Comparison of ENCODE assay signal across 8 mouse cellular contexts in genomic region chr1:75179334-75180104, GRCm38 (mm10). TPM values are rescaled to one million over a fixed set of nuclear protein-coding genes. Genes with fewer than 3 reads are reported as not detected.
DNase-seq lines count a peak whose midpoint lies in the region; ATAC-seq and TF ChIP-seq lines count a peak whose summit lies in the region.

No protein-coding gene starts in this region.

- no peaks in the 10 kb centered on the region for H3K27me3 ChIP-seq in embryonic facial prominence, embryonic 10.5 days (replicated peaks; ENCODE audit: low read depth, poor library complexity, severe bottlenecking)
- H3K27me3 ChIP-seq in kidney, adult 2 months (replicated peaks; ENCODE audit: control insufficient read depth, insufficient read depth, low read length), result no peaks in the 10 kb centered on the region
- no peaks in the 10 kb centered on the region for H3K27me3 ChIP-seq in liver, adult 2 months (ENCODE audit: control insufficient read depth, insufficient read depth, low read length)
- H3K27me3 ChIP-seq in neural tube, embryonic 13.5 days, result no peaks in the 10 kb centered on the region

- TF ChIP-seq CTCF in kidney, adult 2 months (conservative IDR thresholded peaks at IDR 0.05; ENCODE audit: insufficient read depth, insufficient read length, low read depth, low read length), result no peak
- TF ChIP-seq CTCF in liver, adult 2 months (IDR thresholded peaks at IDR 0.05; ENCODE audit: low read depth, low read length), result no peak

- TF ChIP-seq POLR2A in kidney, adult 2 months (IDR thresholded peaks at IDR 0.05; ENCODE audit: low read depth, low read length), result no peak
- no peak for TF ChIP-seq POLR2A in liver, adult 2 months (IDR thresholded peaks at IDR 0.05; ENCODE audit: extremely low read depth, insufficient read depth, low read length)

- peak overlapping the region; percentile 81 for H3K4me3 ChIP-seq in embryonic facial prominence, embryonic 10.5 days
- H3K4me3 ChIP-seq in kidney, adult 2 months (ENCODE audit: insufficient read depth, low read depth, low read length), result peak overlapping the region; percentile 88
- H3K4me3 ChIP-seq in liver, adult 2 months (ENCODE audit: insufficient read depth, low read depth, low read length), result peak overlapping the region; percentile 95
- H3K4me3 ChIP-seq in neural tube, embryonic 13.5 days, result peak overlapping the region; percentile 58

- no peaks in the 10 kb centered on the region for H3K9me3 ChIP-seq in embryonic facial prominence, embryonic 10.5 days
- no peaks in the 10 kb centered on the region for H3K9me3 ChIP-seq in neural tube, embryonic 13.5 days

- 12% methylated on average over 23 of the region's 23 CpGs for WGBS in embryonic facial prominence, embryonic 10.5 days
- 6% methylated on average over 23 of the region's 23 CpGs for WGBS in kidney, adult 2 months
- 3% methylated on average over 23 of the region's 23 CpGs for WGBS in liver, adult 2 months
- whole genome bisulfite sequencing in neural tube, embryonic 13.5 days, result 8% methylated on average over 23 of the region's 23 CpGs

- no peaks in the 10 kb centered on the region for H3K79me2 ChIP-seq in liver, adult 2 months (ENCODE audit: control insufficient read depth, insufficient read depth, low read length)

- peak overlapping the region; percentile 89 for H3K9ac ChIP-seq in liver, adult 2 months (ENCODE audit: low read depth, low read length)
- peak overlapping the region; percentile 77 for H3K9ac ChIP-seq in neural tube, embryonic 13.5 days

- peak; percentile 47 for ATAC-seq in neural tube, embryonic 13.5 days (ENCODE audit: low read depth)

- H3K27ac ChIP-seq in embryonic facial prominence, embryonic 10.5 days (replicated peaks), result peak overlapping the region; percentile 85
- H3K27ac ChIP-seq in kidney, adult 2 months (ENCODE audit: insufficient read depth, low read depth, low read length), result no peak overlapping the region; the same call in 1 of the 2 replicates
- peak overlapping the region; percentile 76 for H3K27ac ChIP-seq in liver, adult 2 months (replicated peaks; ENCODE audit: insufficient read depth, low read depth, low read length)
- H3K27ac ChIP-seq in neural tube, embryonic 13.5 days (replicated peaks), result peak overlapping the region; percentile 76

- peak; percentile 22 for DNase-seq in embryo, embryonic 10.5 days (ENCODE audit: low spot score)
- DNase-seq in embryo, embryonic 10 days (ENCODE audit: low spot score), result no peak
- DNase-seq in adipocyte (ENCODE audit: low spot score), result peak; percentile 44
- no peak for DNase-seq in embryonic facial prominence, embryonic 10.5 days (ENCODE audit: low spot score)
- DNase-seq in heart, adult 8-10 months (ENCODE audit: low spot score), result peak; percentile 27
- peak; percentile 75 for DNase-seq in kidney, adult 2 months
- peak; percentile 78 for DNase-seq in liver, adult 2 months (ENCODE audit: extremely low read depth, low read depth, low spot score)

- peaks cover 64% of the 10 kb centered on the region for H3K36me3 ChIP-seq in embryonic facial prominence, embryonic 10.5 days (replicated peaks)
- peaks cover 3% of the 10 kb centered on the region for H3K36me3 ChIP-seq in kidney, adult 2 months (ENCODE audit: control insufficient read depth, insufficient read depth, low read length)
- peaks cover 28% of the 10 kb centered on the region for H3K36me3 ChIP-seq in liver, adult 2 months (ENCODE audit: control insufficient read depth, insufficient read depth, low read length)
- H3K36me3 ChIP-seq in neural tube, embryonic 13.5 days, result peaks cover 69% of the 10 kb centered on the region

- peak overlapping the region; percentile 100 for H3K4me2 ChIP-seq in neural tube, embryonic 13.5 days

- peaks cover 27% of the 10 kb centered on the region for H3K4me1 ChIP-seq in embryonic facial prominence, embryonic 10.5 days
- H3K4me1 ChIP-seq in kidney, adult 2 months (ENCODE audit: control insufficient read depth, insufficient read depth, low read length), result no peaks in the 10 kb centered on the region
- H3K4me1 ChIP-seq in liver, adult 2 months (ENCODE audit: control insufficient read depth, insufficient read depth, low read length), result peaks cover 5% of the 10 kb centered on the region; the same call in 1 of the 2 replicates
- peaks cover 30% of the 10 kb centered on the region for H3K4me1 ChIP-seq in neural tube, embryonic 13.5 days (replicated peaks)

RNA-seq across cellular contexts. Expression of gene Abcb6, which starts 0.7 kb away (rescaled TPM):
- polyA plus RNA-seq in embryonic facial prominence, embryonic 10.5 days (2016; fragmentation: Nextera tagmentation; extraction: Ambion mirVana), result 32.3 and 34.8 TPM in 2 replicates
- total RNA-seq in heart, adult 8-10 months (2022), result 10 to 100 TPM; 24.7 to 34.9 (median 28.8) TPM
- polyA plus RNA-seq in kidney, adult 2 months (2012; rRNA removed), result 41.3 and 47.0 TPM in 2 replicates
- total RNA-seq in liver, adult 2 months (2014; rRNA removed), result 56.1 and 66.6 TPM in 2 replicates
- polyA plus RNA-seq in liver, adult 2 months (2012; rRNA removed), result 88.7 and 106 TPM in 2 replicates
- 40.3 and 47.8 TPM in 2 replicates for polyA plus RNA-seq in neural tube, embryonic 13.5 days (2015; fragmentation: Nextera tagmentation; extraction: Ambion mirVana)

RNA-seq across cellular contexts. Expression of gene Zfand2b, which starts 11.1 kb away (rescaled TPM):
- 32.6 and 33.6 TPM in 2 replicates for polyA plus RNA-seq in embryonic facial prominence, embryonic 10.5 days (2016; fragmentation: Nextera tagmentation; extraction: Ambion mirVana)
- total RNA-seq in heart, adult 8-10 months (2022), result 10 to 100 TPM; 14.6 to 16.9 (median 15.7) TPM
- polyA plus RNA-seq in kidney, adult 2 months (2012; rRNA removed), result 61.6 and 73.7 TPM in 2 replicates
- total RNA-seq in liver, adult 2 months (2014; rRNA removed), result 30.5 and 32.4 TPM in 2 replicates
- polyA plus RNA-seq in liver, adult 2 months (2012; rRNA removed), result 79.7 and 81.4 TPM in 2 replicates
- polyA plus RNA-seq in neural tube, embryonic 13.5 days (2015; fragmentation: Nextera tagmentation; extraction: Ambion mirVana), result 38.8 and 45.9 TPM in 2 replicates

RNA-seq across cellular contexts. Expression of gene Ankzf1, which starts 12.4 kb away (rescaled TPM):
- polyA plus RNA-seq in embryonic facial prominence, embryonic 10.5 days (2016; fragmentation: Nextera tagmentation; extraction: Ambion mirVana), result 22.9 and 27.2 TPM in 2 replicates
- 10 to 100 TPM in 2 of 4 experiments, 1 to 10 TPM in 2; 7.7 to 13.9 (median 10.2) TPM for total RNA-seq in heart, adult 8-10 months (2022)
- 14.5 and 17.0 TPM in 2 replicates for polyA plus RNA-seq in kidney, adult 2 months (2012; rRNA removed)
- 17.7 and 19.5 TPM in 2 replicates for total RNA-seq in liver, adult 2 months (2014; rRNA removed)
- polyA plus RNA-seq in liver, adult 2 months (2012; rRNA removed), result 12.5 and 16.6 TPM in 2 replicates
- polyA plus RNA-seq in neural tube, embryonic 13.5 days (2015; fragmentation: Nextera tagmentation; extraction: Ambion mirVana), result 22.2 and 24.4 TPM in 2 replicates

RNA-seq across cellular contexts. Expression of gene Atg9a, which starts 12.5 kb away (rescaled TPM):
- polyA plus RNA-seq in embryonic facial prominence, embryonic 10.5 days (2016; fragmentation: Nextera tagmentation; extraction: Ambion mirVana), result 20.7 and 21.8 TPM in 2 replicates
- total RNA-seq in heart, adult 8-10 months (2022), result 10 to 100 TPM; 67.6 to 77.9 (median 71.6) TPM
- 67.5 and 86.5 TPM in 2 replicates for polyA plus RNA-seq in kidney, adult 2 months (2012; rRNA removed)
- total RNA-seq in liver, adult 2 months (2014; rRNA removed), result 23.5 and 35.8 TPM in 2 replicates
- 75.0 and 75.4 TPM in 2 replicates for polyA plus RNA-seq in liver, adult 2 months (2012; rRNA removed)
- polyA plus RNA-seq in neural tube, embryonic 13.5 days (2015; fragmentation: Nextera tagmentation; extraction: Ambion mirVana), result 49.4 and 50.8 TPM in 2 replicates

RNA-seq across cellular contexts. Expression of gene Glb1l, which starts 31.1 kb away (rescaled TPM):
- 13.3 and 14.5 TPM in 2 replicates for polyA plus RNA-seq in embryonic facial prominence, embryonic 10.5 days (2016; fragmentation: Nextera tagmentation; extraction: Ambion mirVana)
- total RNA-seq in heart, adult 8-10 months (2022), result 1 to 10 TPM; 1.1 to 4.1 (median 2.3) TPM
- 118 and 146 TPM in 2 replicates for polyA plus RNA-seq in kidney, adult 2 months (2012; rRNA removed)
- 3.7 and 4.8 TPM in 2 replicates for total RNA-seq in liver, adult 2 months (2014; rRNA removed)
- polyA plus RNA-seq in liver, adult 2 months (2012; rRNA removed), result 2.1 and 2.5 TPM in 2 replicates
- polyA plus RNA-seq in neural tube, embryonic 13.5 days (2015; fragmentation: Nextera tagmentation; extraction: Ambion mirVana), result 16.6 and 19.7 TPM in 2 replicates

Comparison
In these comparisons a context has a peak if more than half of its experiments do, and no peak if none do; other contexts are left out.
1. DNase-seq: peak in embryo, embryonic 10.5 days (single experiment), adipocyte (single experiment), heart, adult 8-10 months (single experiment), kidney, adult 2 months (single experiment) and liver, adult 2 months (single experiment); none in embryo, embryonic 10 days (single experiment) and embryonic facial prominence, embryonic 10.5 days (single experiment).
2. Peak in every context shown above with its lines, with median percentiles within 50 percentile points of each other: H3K4me3 ChIP-seq.